Mouse (Mus musculus): Measurements from ENCODE around the gene C1ql2. TPM values are rescaled to one million over a fixed set of nuclear protein-coding genes. Genes with fewer than 3 reads are reported as not detected.
A peak's percentile ranks its signal among the peaks of the same experiment; 100 is the strongest.

C1ql2 gene
- polyA plus RNA-seq, 1 experiment = 0.08 TPM

DNA sequence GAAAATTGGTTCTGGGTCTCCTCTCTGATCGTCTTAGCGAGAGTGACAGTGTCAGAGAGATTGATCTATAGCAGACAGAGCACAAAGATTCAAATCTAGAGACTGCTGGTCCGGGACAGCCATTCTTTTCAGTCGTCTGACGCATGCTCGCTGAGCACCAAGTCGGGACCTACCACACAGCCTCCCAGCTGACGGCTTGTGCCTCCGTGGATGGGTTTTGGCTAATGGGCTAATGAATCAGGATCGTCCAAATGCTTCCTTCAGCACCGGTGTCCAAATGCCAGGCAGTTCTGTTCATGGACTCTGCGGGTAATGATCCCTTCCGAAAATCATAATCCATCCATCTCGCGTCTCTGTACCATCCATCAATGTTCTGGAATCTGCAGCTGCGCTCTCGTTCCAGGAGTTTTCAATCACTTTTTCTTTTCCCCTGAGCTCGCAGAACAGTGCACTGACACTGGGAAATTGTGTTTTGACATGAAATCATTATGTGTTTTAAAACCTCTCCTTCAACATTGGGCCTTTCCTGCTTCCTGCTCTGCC, 44.7 kb downstream of the C1ql2 start:
- H3K27ac ChIP-seq (ENCODE audit: insufficient read depth, low read depth, low read length) = no peak overlapping the region
- TF ChIP-seq CTCF (conservative IDR thresholded peaks at IDR 0.05; ENCODE audit: insufficient read depth, insufficient read length, low read depth, low read length) (no peak), POLR2A (IDR thresholded peaks at IDR 0.05; ENCODE audit: low read depth, low read length) (no peak)
- no peak overlapping the region for H3K4me3 ChIP-seq (ENCODE audit: insufficient read depth, low read depth, low read length)
- no peaks in the 10 kb centered on the region for H3K27me3 ChIP-seq (replicated peaks; ENCODE audit: control insufficient read depth, insufficient read depth, low read length)
- 81% methylated on average over 18 of the region's 18 CpGs for WGBS
- H3K36me3 ChIP-seq (ENCODE audit: control insufficient read depth, insufficient read depth, low read length) = no peaks in the 10 kb centered on the region
- no peak for DNase-seq
- H3K4me1 ChIP-seq (ENCODE audit: control insufficient read depth, insufficient read depth, low read length) = no peaks in the 10 kb centered on the region

- TF ChIP-seq CTCF (conservative IDR thresholded peaks at IDR 0.05; ENCODE audit: insufficient read depth, insufficient read length, low read depth, low read length) = no peak
- TF ChIP-seq POLR2A (IDR thresholded peaks at IDR 0.05; ENCODE audit: low read depth, low read length) = no peak
- no peak overlapping the region for H3K27ac ChIP-seq (ENCODE audit: insufficient read depth, low read depth, low read length)
- H3K36me3 ChIP-seq (ENCODE audit: control insufficient read depth, insufficient read depth, low read length) = no peaks in the 10 kb centered on the region
- DNase-seq = no peak
- no peak overlapping the region for H3K4me3 ChIP-seq (ENCODE audit: insufficient read depth, low read depth, low read length)
- no peaks in the 10 kb centered on the region for H3K4me1 ChIP-seq (ENCODE audit: control insufficient read depth, insufficient read depth, low read length)
- 39% methylated on average over 6 of the region's 6 CpGs for WGBS
- H3K27me3 ChIP-seq (replicated peaks; ENCODE audit: control insufficient read depth, insufficient read depth, low read length) = no peaks in the 10 kb centered on the region
Measured at GRCm38 (mm10) chr1:120389734-120390133, 49.4 kb downstream of the C1ql2 start.

GRCm38 (mm10) chr1:120390336-120390735, 50.0 kb downstream of the C1ql2 start:
- H3K4me3 ChIP-seq (ENCODE audit: insufficient read depth, low read depth, low read length) = no peak overlapping the region
- H3K36me3 ChIP-seq (ENCODE audit: control insufficient read depth, insufficient read depth, low read length) = no peaks in the 10 kb centered on the region
- peak; percentile 14 for DNase-seq
- H3K27me3 ChIP-seq (replicated peaks; ENCODE audit: control insufficient read depth, insufficient read depth, low read length) = no peaks in the 10 kb centered on the region
- no peak overlapping the region for H3K27ac ChIP-seq (ENCODE audit: insufficient read depth, low read depth, low read length)
- TF ChIP-seq POLR2A (IDR thresholded peaks at IDR 0.05; ENCODE audit: low read depth, low read length) (no peak), CTCF (conservative IDR thresholded peaks at IDR 0.05; ENCODE audit: insufficient read depth, insufficient read length, low read depth, low read length) (no peak)
- WGBS = under 1% methylated on average over 11 of the region's 11 CpGs
- no peaks in the 10 kb centered on the region for H3K4me1 ChIP-seq (ENCODE audit: control insufficient read depth, insufficient read depth, low read length)

Other genes with a start within 250 kb of the C1ql2 start
- gene Dbi, start 219.5 kb upstream of the C1ql2 start, polyA plus RNA-seq (2012; rRNA removed) = 1,108 and 1,337 TPM in 2 replicates
- gene 3110009E18Rik, start 219.4 kb upstream of the C1ql2 start, polyA plus RNA-seq (2012; rRNA removed) = 4.3 and 5.1 TPM in 2 replicates
- 25.1 and 47.7 TPM in 2 replicates for gene Steap3, start 67.9 kb upstream of the C1ql2 start, polyA plus RNA-seq (2012; rRNA removed)
- 4.4 TPM in 1 of 2 replicates, not detected in the other for gene Marco, start 164.4 kb downstream of the C1ql2 start, polyA plus RNA-seq (2012; rRNA removed)